In the genomic region with DNA sequence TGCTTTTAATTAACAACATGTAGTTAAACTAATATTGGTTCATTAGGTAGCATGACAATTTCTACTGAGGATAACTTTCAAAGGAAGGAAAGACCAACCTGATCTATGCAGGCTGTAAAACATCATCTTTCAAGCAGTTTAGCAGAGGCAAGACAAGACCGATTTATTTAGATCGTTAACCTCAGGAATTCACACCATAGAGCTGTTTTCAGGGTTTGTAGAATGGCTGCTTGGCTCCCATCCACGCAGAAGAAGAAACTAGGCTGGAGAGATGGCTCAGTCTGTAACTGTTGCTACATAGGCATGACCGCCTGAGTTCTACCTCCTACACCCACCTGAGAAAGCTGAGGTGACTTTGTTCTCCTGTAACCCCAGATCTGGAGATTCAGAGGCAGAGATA, we compare ENCODE assay signal across 20 mouse cellular contexts.
DNase-seq lines count a peak whose midpoint lies in the region; ATAC-seq and TF ChIP-seq lines count a peak whose summit lies in the region.
"Had no signal": no experiment of that assay in that cellular context is flagged by ENCODE, and none has a peak within 500 bp of the region (broad histone marks: within the 10 kb centered on the region; RNA-seq: fewer than 3 reads in every experiment).

No protein-coding gene starts in this region.

- H3K4me3 ChIP-seq in kidney, embryonic 15.5 days (replicated peaks), result no peak overlapping the region
- H3K4me3 ChIP-seq: embryonic facial prominence, embryonic 12.5 days; forebrain, embryonic 15.5 days; heart, embryonic 10.5 days; hindbrain, embryonic 12.5 days had no signal

- peak; percentile 71 for ATAC-seq in kidney, embryonic 15.5 days (replicated peaks; ENCODE audit: low FRiP score)
- ATAC-seq in Patski, result peak; percentile 54
- ATAC-seq: forebrain, embryonic 15.5 days; hindbrain, embryonic 16.5 days had no signal

- no peak overlapping the region for H3K4me2 ChIP-seq in kidney, embryonic 15.5 days
- H3K4me2 ChIP-seq: embryonic facial prominence, embryonic 12.5 days; forebrain, embryonic 15.5 days; hindbrain, embryonic 12.5 days had no signal

- DNase-seq in kidney, adult 11 months, result no peak
- DNase-seq in kidney, postnatal 4 days, result peak; percentile 46 to 47
- no peak for DNase-seq in kidney, adult 18-20 months
- no peak for DNase-seq in Patski (ENCODE audit: low read depth, low spot score)
- DNase-seq in brain, adult 2 months (ENCODE audit: low read depth, low spot score), result peak; percentile 44
- DNase-seq: adrenal gland, adult 8-10 months; adrenal gland, postnatal 36 days; cerebellum, adult 11 months; cerebellum, adult 8-10 months; cerebellum, postnatal 25 days; gastrocnemius, postnatal 10 days; heart, adult 18-20 months; heart, postnatal 10 days; heart, postnatal 4 days had no signal

- no peak for TF ChIP-seq CTCF in Patski (IDR thresholded peaks at IDR 0.05)

- 25% methylated on average over 4 of the region's 4 CpGs for WGBS in kidney, embryonic 15.5 days

- no peaks in the 10 kb centered on the region for H3K9me3 ChIP-seq in kidney, embryonic 15.5 days (replicated peaks)
- H3K9me3 ChIP-seq: embryonic facial prominence, embryonic 12.5 days; forebrain, embryonic 15.5 days; heart, embryonic 10.5 days; hindbrain, embryonic 12.5 days had no signal

- no peaks in the 10 kb centered on the region for H3K36me3 ChIP-seq in kidney, embryonic 15.5 days
- H3K36me3 ChIP-seq: embryonic facial prominence, embryonic 12.5 days; forebrain, embryonic 15.5 days; heart, embryonic 10.5 days; hindbrain, embryonic 12.5 days had no signal

- no peak overlapping the region for H3K9ac ChIP-seq in kidney, embryonic 15.5 days
- H3K9ac ChIP-seq: embryonic facial prominence, embryonic 12.5 days; forebrain, embryonic 15.5 days; hindbrain, embryonic 12.5 days had no signal

- no peaks in the 10 kb centered on the region for H3K27me3 ChIP-seq in kidney, embryonic 15.5 days
- peaks cover 2% of the 10 kb centered on the region for H3K27me3 ChIP-seq in Patski
- H3K27me3 ChIP-seq: embryonic facial prominence, embryonic 12.5 days; forebrain, embryonic 15.5 days; hindbrain, embryonic 12.5 days had no signal

- POLR2A ChIA-PET in Patski (lab: Charles Lee), result no interaction called here

- in situ Hi-C loops in Patski (cut with MboI; ENCODE audit: low pct_unique_long_range_greater_than_20kb), result no loop called here

- CTCF ChIA-PET in Patski (lab: Charles Lee), result no interaction called here

- peak overlapping the region; percentile 60; the same call in 1 of the 2 replicates for H3K27ac ChIP-seq in kidney, embryonic 15.5 days
- H3K27ac ChIP-seq: embryonic facial prominence, embryonic 12.5 days; forebrain, embryonic 15.5 days; heart, embryonic 10.5 days; hindbrain, embryonic 12.5 days had no signal

- peaks cover 6% of the 10 kb centered on the region for H3K4me1 ChIP-seq in kidney, embryonic 15.5 days
- H3K4me1 ChIP-seq: embryonic facial prominence, embryonic 12.5 days; forebrain, embryonic 15.5 days; heart, embryonic 10.5 days; hindbrain, embryonic 12.5 days had no signal

Comparison
In these comparisons a context has a peak if more than half of its experiments do, and no peak if none do; other contexts are left out.
1. DNase-seq: peak in kidney, postnatal 4 days (2 of 2) and brain, adult 2 months (single experiment); none in kidney, adult 11 months (single experiment), kidney, adult 18-20 months (single experiment) and Patski (single experiment).